Mouse (Mus musculus): ENCODE measurements at regions not wholly inside any gene's neighbourhood (a gene's known extent, or its start where the extent isn't known, plus 50 kb on each side); places are given as distances from the start of the nearest gene placed in this dataset.

- no peak for ATAC-seq (replicated peaks; ENCODE audit: low FRiP score, low TSS enrichment, poor library complexity, severe bottlenecking)
Observed at GRCm38 (mm10) chr2:45194335-45194734, 77.1 kb upstream of the Zeb2 start.

GRCm38 (mm10) chr2:45185621-45185999, 68.4 kb upstream of the Zeb2 start:
- no peak for ATAC-seq (replicated peaks; ENCODE audit: low FRiP score, low TSS enrichment, poor library complexity, severe bottlenecking)

DNA sequence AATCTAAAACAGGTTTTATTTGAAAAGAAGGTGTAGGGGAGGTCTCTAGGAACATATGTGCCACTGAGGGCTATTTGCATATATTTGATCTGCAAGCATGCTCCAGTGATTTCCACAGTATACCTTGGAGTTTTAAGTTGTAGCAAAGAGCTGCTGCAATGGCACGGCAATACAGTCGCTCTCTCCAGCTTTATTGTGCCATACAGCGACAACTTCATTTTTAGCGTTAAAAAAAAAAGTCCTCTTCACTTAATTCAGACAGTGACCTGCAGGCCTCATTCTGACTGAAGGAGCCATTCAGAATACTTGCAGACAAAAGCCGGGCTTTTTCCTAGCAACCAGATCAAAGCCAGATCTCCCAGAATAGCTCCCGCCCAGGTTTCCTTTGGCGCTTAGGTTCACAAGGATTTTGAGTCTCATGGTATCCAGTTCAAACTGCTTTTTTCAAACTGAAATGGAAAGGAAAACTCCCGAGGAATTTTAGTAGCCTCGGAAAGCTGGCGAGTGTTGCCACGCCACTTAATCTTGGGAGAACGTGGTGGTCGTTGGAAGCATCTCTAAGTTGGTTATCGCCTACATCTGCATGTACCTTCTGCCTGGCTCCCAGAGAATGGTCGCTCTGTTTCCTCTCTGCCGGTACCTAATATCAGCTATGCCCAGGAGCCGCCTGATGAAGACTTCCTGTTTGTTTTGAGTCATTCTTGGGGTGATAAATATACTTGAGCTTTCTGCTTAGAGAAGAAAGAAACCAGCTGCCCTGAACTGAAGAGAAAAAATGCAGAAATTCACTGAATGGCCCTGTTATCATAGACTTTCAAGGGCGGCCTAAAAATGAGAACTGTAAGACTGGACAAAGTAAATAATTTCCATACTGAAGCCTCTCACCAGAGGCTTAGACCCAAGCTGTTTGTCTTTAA, 67.8 kb upstream of the Zeb2 start:
- ATAC-seq (replicated peaks; ENCODE audit: low FRiP score, low TSS enrichment, poor library complexity, severe bottlenecking): peak; percentile 65

- ATAC-seq (replicated peaks; ENCODE audit: low FRiP score, low TSS enrichment, poor library complexity, severe bottlenecking): peak; percentile 80
Observed at GRCm38 (mm10) chr2:45184149-45184548, 67.0 kb upstream of the Zeb2 start.

GRCm38 (mm10) chr2:45182876-45183275, 65.7 kb upstream of the Zeb2 start:
- no peak for ATAC-seq (replicated peaks; ENCODE audit: low FRiP score, low TSS enrichment, poor library complexity, severe bottlenecking)

- no peak for ATAC-seq (replicated peaks; ENCODE audit: low FRiP score, low TSS enrichment, poor library complexity, severe bottlenecking)
Observed at GRCm38 (mm10) chr2:45181552-45181951, 64.4 kb upstream of the Zeb2 start.

DNA sequence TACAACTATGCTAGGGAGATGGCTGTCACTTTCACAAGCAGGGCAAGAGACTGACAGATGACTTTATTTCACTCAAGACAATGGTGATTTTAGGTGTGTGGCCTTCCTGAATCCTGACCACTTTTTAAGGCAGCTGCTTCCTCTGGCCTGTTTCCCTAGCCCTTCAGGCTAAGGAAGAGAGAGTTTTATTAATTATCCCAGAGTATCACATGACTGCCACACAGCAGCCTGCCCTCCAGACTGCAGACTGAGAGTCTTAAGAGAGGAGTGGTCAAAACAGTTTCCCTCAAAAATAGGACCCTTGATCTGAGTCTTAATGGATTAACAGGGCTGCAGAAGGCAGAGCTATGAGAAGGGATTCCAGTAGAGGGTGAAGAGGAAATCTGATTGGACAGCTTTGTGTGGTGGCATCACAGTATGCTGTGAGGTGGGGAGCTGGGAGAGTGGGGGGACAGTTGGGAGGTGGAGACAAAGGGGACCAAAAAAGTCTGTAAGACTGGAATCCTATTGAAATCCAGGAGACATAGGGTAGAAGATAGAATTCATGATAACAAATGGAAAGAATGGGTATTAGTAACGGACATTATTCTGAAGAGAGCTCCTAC, 61.8 kb upstream of the Zeb2 start:
- ATAC-seq (replicated peaks; ENCODE audit: low FRiP score, low TSS enrichment, poor library complexity, severe bottlenecking): no peak

GRCm38 (mm10) chr2:45172382-45172781, 55.2 kb upstream of the Zeb2 start:
- no peak for ATAC-seq (replicated peaks; ENCODE audit: low FRiP score, low TSS enrichment, poor library complexity, severe bottlenecking)

GRCm38 (mm10) chr2:45171520-45172173, 54.5 kb upstream of the Zeb2 start:
- ATAC-seq (replicated peaks; ENCODE audit: low FRiP score, low TSS enrichment, poor library complexity, severe bottlenecking): peak; percentile 91

DNA sequence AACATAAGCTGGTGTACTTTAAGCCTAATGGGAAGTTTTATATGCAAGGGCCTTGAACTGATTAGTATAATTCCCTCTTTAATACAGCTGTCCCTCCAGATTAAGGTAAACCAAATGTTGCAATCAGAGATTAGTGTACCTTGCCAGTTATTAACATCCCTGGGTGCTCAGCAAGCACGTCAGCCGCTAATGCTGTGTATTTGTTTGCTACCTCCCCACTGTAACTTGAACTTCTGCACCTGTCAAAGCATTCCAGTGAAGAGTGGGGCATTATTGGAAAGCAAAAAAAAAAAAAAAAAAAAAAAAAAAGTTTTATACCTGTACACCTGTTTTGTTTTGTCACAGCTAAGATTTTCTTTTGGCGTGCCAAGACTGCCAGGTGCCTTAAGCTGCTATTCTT, 53.1 kb upstream of the Zeb2 start:
- peak; percentile 22; the same call in 1 of the 2 replicates for ATAC-seq (replicated peaks; ENCODE audit: low FRiP score, low TSS enrichment, poor library complexity, severe bottlenecking)

GRCm38 (mm10) chr2:45169429-45170070, 52.4 kb upstream of the Zeb2 start:
- peak; percentile 36 for ATAC-seq (replicated peaks; ENCODE audit: low FRiP score, low TSS enrichment, poor library complexity, severe bottlenecking)

DNA sequence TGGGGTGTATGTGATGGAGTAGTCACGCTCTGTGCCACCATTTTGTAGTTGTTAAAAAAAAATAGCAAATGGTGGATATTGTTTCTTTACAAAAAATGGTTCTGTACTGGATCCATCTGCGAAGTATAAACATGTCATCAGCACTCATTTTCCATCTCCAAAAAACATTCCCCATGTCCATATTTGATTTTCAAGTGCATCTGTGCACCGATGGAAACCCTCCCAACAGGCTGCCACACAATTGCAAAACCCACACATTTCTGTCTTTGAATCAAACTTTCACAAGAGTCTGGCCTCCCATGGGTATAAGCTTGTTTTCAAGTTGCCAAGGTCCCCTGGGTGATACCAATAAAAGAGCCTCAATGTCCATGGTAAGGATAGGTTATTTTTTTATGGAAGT, 51.4 kb upstream of the Zeb2 start:
- no peak for ATAC-seq (replicated peaks; ENCODE audit: low FRiP score, low TSS enrichment, poor library complexity, severe bottlenecking)
